Mouse (Mus musculus) cortical plate, adult 2 months (tissue): ENCODE results near the gene Hist1h2ad.

Experiments
- CTCF ChIP-seq: fragments of 200-500 bp; IDR thresholded peaks from 2 replicates; pipeline ENCODE4 v1.5.1; 2011; ENCODE audit warnings: mild to moderate bottlenecking, control low read depth, low read length; ENCODE audit not compliant: insufficient read depth; ENCODE audit errors: extremely low read depth
- POLR2A ChIP-seq: fragments of 200-500 bp; IDR thresholded peaks from 2 replicates; pipeline ENCODE4 v1.6.1; 2011; ENCODE audit warnings: mild to moderate bottlenecking, low read length, control low read depth; ENCODE audit not compliant: insufficient read depth; ENCODE audit errors: extremely low read depth

- TF ChIP-seq CTCF (no peak), POLR2A (no peak)
These were observed 10.2 kb downstream of the Hist1h2ad start for GRCm38 (mm10) chr13:23584331-23584730.
